Mouse (Mus musculus): ENCODE measurements at regions not wholly inside any gene's neighbourhood (a gene's known extent, or its start where the extent isn't known, plus 50 kb on each side); places are given as distances from the start of the nearest gene placed in this dataset.
"Not testable (repeated sequence)": the region's sequence is repeated elsewhere in the genome, so short reads cannot be mapped to it uniquely, and the experiment has no call there.

- not testable (repeated sequence) for TF ChIP-seq GATA1 (IDR thresholded peaks at IDR 0.05; ENCODE audit: borderline replicate concordance, low read length); FLI1 (IDR thresholded peaks at IDR 0.05; ENCODE audit: low read length)
These were observed 112.5 kb upstream of the Daam1 start for GRCm38 (mm10) chr12:71718412-71718811.
